ENCODE assay signal across 8 mouse cellular contexts in genomic region chr1:156043027-156043426, GRCm38 (mm10). TPM values are rescaled to one million over a fixed set of nuclear protein-coding genes. Genes with fewer than 3 reads are reported as not detected.
DNase-seq lines count a peak whose midpoint lies in the region; TF ChIP-seq lines count a peak whose summit lies in the region.

No protein-coding gene starts in this region.

- no peak overlapping the region for H3K4me3 ChIP-seq in CH12.LX (replicated peaks in 1 of 3; ENCODE audit: low read depth in 2 of 3, low read length in 2 of 3, poor library complexity in 1 of 3)
- H3K4me3 ChIP-seq in heart, adult 2 months: no peak overlapping the region
- H3K4me3 ChIP-seq in megakaryocyte, embryonic 14.5 days (replicated peaks): peak overlapping the region; percentile 42

- no peak overlapping the region for H3K27ac ChIP-seq in CH12.LX (ENCODE audit: insufficient read depth, low read depth)
- H3K27ac ChIP-seq in heart, adult 2 months: no peak overlapping the region

- H3K4me2 ChIP-seq in CH12.LX (ENCODE audit: insufficient read depth, low read depth, poor library complexity, severe bottlenecking): no peak overlapping the region

- peak; percentile 50 to 69 for DNase-seq in heart, adult 18-20 months
- no peak for DNase-seq in heart, postnatal 25 days (ENCODE audit: low spot score)
- peak; percentile 75 for DNase-seq in CH12.LX (ENCODE audit: extremely low read depth)
- peak; percentile 56 for DNase-seq in c-Kit-positive CD71-positive TER-119-positive erythroid progenitor cells, embryonic 14.5 days (ENCODE audit: low spot score)
- peak; percentile 42 to 45 for DNase-seq in heart, adult 2 months
- DNase-seq in layer of hippocampus, adult 18-20 months (ENCODE audit: low spot score in 2 of 2): peak; percentile 12 to 67
- peak; percentile 47 for DNase-seq in telencephalon, adult 2 months (ENCODE audit: low read depth, low spot score)

- H3K36me3 ChIP-seq in CH12.LX (replicated peaks in 1 of 2; ENCODE audit: control insufficient read depth in 1 of 2, insufficient read depth in 1 of 2, low read length in 1 of 2): peaks cover 30 to 49% of the 10 kb centered on the region in 2 experiments
- peaks cover 47% of the 10 kb centered on the region for H3K36me3 ChIP-seq in heart, adult 2 months (ENCODE audit: control insufficient read depth, insufficient read depth, low read length)
- H3K36me3 ChIP-seq in megakaryocyte, embryonic 14.5 days (replicated peaks; ENCODE audit: low read length): peaks cover 57% of the 10 kb centered on the region

- peak; percentile 42 for TF ChIP-seq RAD21 in CH12.LX (IDR thresholded peaks at IDR 0.05; ENCODE audit: low read depth, low read length)

- peak; percentile 35 to 68 for TF ChIP-seq CTCF in CH12.LX (conservative IDR thresholded peaks at IDR 0.05 in 1 of 2, IDR thresholded peaks at IDR 0.05 in 1 of 2; ENCODE audit: low read depth in 2 of 2, low read length in 2 of 2)
- peak; percentile 85 for TF ChIP-seq CTCF in heart, adult 2 months (IDR thresholded peaks at IDR 0.05)

- 9% methylated on average over 4 of the region's 4 CpGs for WGBS in heart, adult 2 months

- peaks cover 4 to 59% of the 10 kb centered on the region in 2 experiments; a peak in 3 of 4 replicates for H3K4me1 ChIP-seq in CH12.LX (ENCODE audit: control insufficient read depth in 1 of 2, insufficient read depth in 2 of 2)
- H3K4me1 ChIP-seq in heart, adult 2 months (ENCODE audit: control insufficient read depth, insufficient read depth, low read length): peaks cover 12% of the 10 kb centered on the region
- H3K4me1 ChIP-seq in megakaryocyte, embryonic 14.5 days: peaks cover 76% of the 10 kb centered on the region

- intact Hi-C loops in heart, postnatal 25 days (cut with DNase I): no loop called here
- intact Hi-C loops in heart, adult 2 months (cut with DNase I): loop anchor here (5.0 kb wide), 1 partner anchor 674 kb away; the partner anchor contains the start of gene Fam20b

- no peaks in the 10 kb centered on the region for H3K9me3 ChIP-seq in CH12.LX (replicated peaks; ENCODE audit: low read length)
- no peaks in the 10 kb centered on the region for H3K9me3 ChIP-seq in megakaryocyte, embryonic 14.5 days

- dilution Hi-C loops in CH12.LX (cut with MboI; ENCODE audit: extremely low pct_ligation_motif_present, extremely low pct_unique_long_range_greater_than_20kb, low sequenced_read_pairs): no loop called here

- H3K9ac ChIP-seq in CH12.LX (ENCODE audit: insufficient read depth, low read depth): no peak overlapping the region
- no peak overlapping the region for H3K9ac ChIP-seq in heart, adult 2 months (ENCODE audit: low read depth, low read length)

- peaks cover 79% of the 10 kb centered on the region for H3K79me2 ChIP-seq in CH12.LX (replicated peaks; ENCODE audit: control insufficient read depth, extremely low read depth, insufficient read depth, poor library complexity, severe bottlenecking)
- peaks cover 6% of the 10 kb centered on the region for H3K79me2 ChIP-seq in heart, adult 2 months (replicated peaks; ENCODE audit: control insufficient read depth, insufficient read depth, low read length)

- in situ Hi-C loops in CH12.LX (cut with MboI; ENCODE audit: low pct_ligation_motif_present, low pct_unique_long_range_greater_than_20kb, low sequenced_read_pairs): no loop called here

- no peak for TF ChIP-seq POLR2A in CH12.LX (IDR thresholded peaks at IDR 0.05; ENCODE audit: low read depth, low read length)
- TF ChIP-seq POLR2A in heart, adult 2 months (IDR thresholded peaks at IDR 0.05; ENCODE audit: insufficient read depth, low read depth, low read length): no peak

- no peaks in the 10 kb centered on the region for H3K27me3 ChIP-seq in CH12.LX (replicated peaks)
- H3K27me3 ChIP-seq in heart, adult 2 months (ENCODE audit: control insufficient read depth, insufficient read depth, low read length): no peaks in the 10 kb centered on the region
- no peaks in the 10 kb centered on the region for H3K27me3 ChIP-seq in megakaryocyte, embryonic 14.5 days (replicated peaks)

- no peak for TF ChIP-seq EP300 in CH12.LX (IDR thresholded peaks at IDR 0.05; ENCODE audit: low read length)
- TF ChIP-seq EP300 in heart, adult 2 months (IDR thresholded peaks at IDR 0.05; ENCODE audit: insufficient read depth, low read depth, low read length): no peak

TF ChIP-seq in CH12.LX, 34 proteins besides CTCF, POLR2A, EP300 and RAD21:
- no peak for TF ChIP-seq PAX5 (IDR thresholded peaks at IDR 0.05; ENCODE audit: low read length)
- TF ChIP-seq SIN3A (IDR thresholded peaks at IDR 0.05; ENCODE audit: low read length): 0 out of 2 replicates have a peak, but pooled peaks have one; percentile 29
- TF ChIP-seq NRF1 (IDR thresholded peaks at IDR 0.05; ENCODE audit: low read depth, low read length): no peak
- TF ChIP-seq KAT2A (IDR thresholded peaks at IDR 0.05; ENCODE audit: insufficient replicate concordance, low read length): no peak
- no peak for TF ChIP-seq NELFE (IDR thresholded peaks at IDR 0.05; ENCODE audit: low read depth, low read length)
- peak; percentile 48; the same call in 1 of the 2 replicates for TF ChIP-seq MYC (IDR thresholded peaks at IDR 0.05; ENCODE audit: low read depth, low read length)
- TF ChIP-seq CHD1 (IDR thresholded peaks at IDR 0.05; ENCODE audit: low read depth, low read length): no peak
- peak; percentile 32 for TF ChIP-seq SMC3 (IDR thresholded peaks at IDR 0.05; ENCODE audit: low read depth, low read length)
- TF ChIP-seq ZNF384 (IDR thresholded peaks at IDR 0.05; ENCODE audit: low read depth, low read length): no peak
- TF ChIP-seq USF2 (conservative IDR thresholded peaks at IDR 0.05; ENCODE audit: low read depth, low read length): no peak
TF ChIP-seq in CH12.LX: peak in this region for 3.

RNA-seq across cellular contexts. Expression of gene Tor1aip1, which starts 6.7 kb away (rescaled TPM):
- total RNA-seq in heart, adult 18-20 months (2021): 10 to 100 TPM; 87.1 to 94.0 TPM
- total RNA-seq in heart, postnatal 25 days (2021): 10 to 100 TPM; 73.0 to 76.3 TPM
- total RNA-seq in CH12.LX (2012; rRNA removed): 19.1 and 26.3 TPM in 2 replicates
- 37.9 and 44.1 TPM in 2 replicates for total RNA-seq in CH12.LX (2014; rRNA removed)
- polyA plus RNA-seq in CH12.LX (2012; ENCODE audit: insufficient read length, low read depth): 39.3 and 39.8 TPM in 2 replicates
- total RNA-seq in heart, adult 2 months (2021): 10 to 100 TPM; 79.9 to 91.2 TPM
- polyA plus RNA-seq in heart, adult 2 months (2012; rRNA removed): 33.0 and 51.1 TPM in 2 replicates
- 10 to 100 TPM; 34.1 to 36.4 TPM for total RNA-seq in layer of hippocampus, adult 18-20 months (2021)
- 18.6 and 28.8 TPM in 2 replicates for polyA plus RNA-seq in megakaryocyte, embryonic 14.5 days (2012; ENCODE audit: insufficient read depth, low replicate concordance)

RNA-seq across cellular contexts. Expression of gene Tor1aip2, which starts 7.8 kb away (rescaled TPM):
- 10 to 100 TPM; 39.4 to 42.6 TPM for total RNA-seq in heart, adult 18-20 months (2021)
- 10 to 100 TPM; 40.3 to 54.7 TPM for total RNA-seq in heart, postnatal 25 days (2021)
- total RNA-seq in CH12.LX (2012; rRNA removed) (28.7 and 34.5 TPM in 2 replicates), CH12.LX (2014; rRNA removed) (66.3 and 69.5 TPM in 2 replicates)
- 62.7 and 62.8 TPM in 2 replicates for polyA plus RNA-seq in CH12.LX (2012; ENCODE audit: insufficient read length, low read depth)
- 10 to 100 TPM; 40.3 to 42.9 TPM for total RNA-seq in heart, adult 2 months (2021)
- 51.0 and 76.1 TPM in 2 replicates for polyA plus RNA-seq in heart, adult 2 months (2012; rRNA removed)
- 10 to 100 TPM; 45.2 to 52.8 TPM for total RNA-seq in layer of hippocampus, adult 18-20 months (2021)
- polyA plus RNA-seq in megakaryocyte, embryonic 14.5 days (2012; ENCODE audit: insufficient read depth, low replicate concordance): 5.2 and 12.2 TPM in 2 replicates
